Mouse (Mus musculus) layer of hippocampus, adult 9-10 months (tissue): ENCODE data around the gene Gpc6.

ENCODE experiments used
- DNase-seq: peaks from one replicate; pipeline ENCODE4 v3.0.0; 2022; ENCODE audit warnings: low spot score

The Gpc6 gene

GRCm38 (mm10) chr14:117239694-117240427 is 314.7 kb downstream of the Gpc6 start:
- DNase-seq, result no peak

DNA sequence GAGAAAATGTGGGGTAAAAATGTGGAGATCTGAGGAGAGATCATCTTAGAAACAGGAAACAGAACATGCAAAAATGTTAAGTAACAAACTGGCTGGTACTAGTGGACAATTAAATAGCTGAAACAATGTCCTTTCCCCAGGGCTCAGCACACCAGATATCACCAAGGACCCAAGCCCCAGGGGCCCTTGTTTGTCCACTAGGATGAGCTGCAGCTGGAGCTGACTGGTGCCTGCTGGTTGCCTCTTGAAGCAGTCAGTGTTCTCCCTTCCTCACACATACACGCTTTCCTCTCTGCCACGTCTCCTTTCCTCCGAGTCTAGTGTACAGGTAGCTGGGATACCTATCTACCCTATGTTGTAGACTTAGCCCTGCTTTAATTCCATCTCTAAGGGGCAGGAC is 320.5 kb downstream of the Gpc6 start:
- DNase-seq, result no peak

GRCm38 (mm10) chr14:117256192-117256591 is 331.1 kb downstream of the Gpc6 start:
- no peak for DNase-seq

DNA sequence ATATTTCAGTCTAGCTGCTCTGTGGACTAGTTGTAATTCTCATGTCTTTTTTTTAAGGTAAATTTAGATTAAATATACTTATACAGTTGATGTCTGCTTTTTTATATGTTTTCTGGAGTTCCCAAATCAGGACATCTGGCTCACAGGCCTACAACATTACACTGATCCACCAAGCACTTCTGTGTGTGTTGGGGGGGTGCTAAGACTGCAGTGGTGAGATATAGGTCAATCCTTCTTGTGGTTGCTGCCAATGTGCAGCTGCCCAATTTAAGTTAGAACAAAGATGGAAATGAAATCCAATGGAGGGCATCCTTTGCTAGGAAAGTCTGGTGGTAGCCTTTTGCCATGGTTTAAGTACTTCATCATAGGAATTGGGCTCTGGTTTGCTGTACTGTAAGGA is 340.5 kb downstream of the Gpc6 start:
- no peak for DNase-seq

DNA sequence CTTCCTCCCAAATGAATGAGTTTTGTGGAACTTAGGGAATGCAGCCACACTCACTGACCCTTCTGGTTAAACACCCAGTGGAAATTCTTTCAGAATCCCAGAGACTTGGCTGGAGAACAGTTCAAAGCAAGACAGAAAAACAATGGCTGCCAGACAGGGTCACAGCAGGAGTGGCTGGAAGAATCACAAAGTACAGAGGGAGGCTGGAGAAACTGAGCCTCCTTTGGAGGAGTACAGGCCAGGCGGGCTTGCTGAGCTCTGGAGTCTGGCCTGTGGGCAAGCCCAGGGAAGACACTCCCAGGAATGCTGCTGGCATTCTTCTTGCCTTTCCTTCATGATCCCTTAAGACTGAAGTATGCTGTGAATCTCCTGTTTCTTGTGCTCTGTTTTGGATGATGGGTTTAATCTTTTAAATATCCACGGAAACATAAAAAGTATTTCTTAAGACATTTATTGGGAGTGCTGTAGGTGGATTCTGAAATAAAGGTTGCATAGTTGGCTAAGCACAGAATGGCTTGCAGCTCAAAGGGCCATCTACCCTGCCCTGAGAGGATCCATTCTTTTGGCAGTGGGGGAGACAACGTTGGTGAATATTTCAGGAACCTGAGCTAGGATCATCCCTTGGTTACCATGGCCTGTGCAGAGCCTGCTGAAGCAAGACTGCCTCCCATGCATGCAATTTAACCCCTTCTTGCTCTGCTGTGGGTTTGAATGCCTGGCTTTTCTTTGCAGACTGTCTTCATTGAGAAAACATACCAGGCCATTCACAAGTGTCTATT is 342.9 kb downstream of the Gpc6 start:
- DNase-seq, result no peak

DNA sequence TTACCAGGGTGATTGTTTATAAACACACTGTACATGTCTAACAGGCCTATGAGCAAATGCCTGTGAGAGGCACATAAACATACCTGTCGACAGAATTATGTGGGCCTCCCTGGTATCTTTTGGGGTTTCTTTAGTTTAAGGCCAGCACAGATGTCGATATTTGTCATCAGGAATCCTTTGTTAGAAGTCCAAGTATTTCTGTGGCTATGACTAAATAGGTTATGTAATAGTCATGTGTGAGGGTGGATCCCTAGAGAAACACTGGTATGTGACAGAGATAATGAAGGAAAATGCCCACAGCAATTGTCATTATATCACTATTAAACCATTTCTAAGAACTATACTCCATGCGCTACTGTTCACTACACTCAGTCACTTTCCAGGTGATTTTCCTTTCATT is 358.5 kb downstream of the Gpc6 start:
- no peak for DNase-seq

- no peak for DNase-seq
Observed at GRCm38 (mm10) chr14:117293746-117294145, 368.6 kb downstream of the Gpc6 start.

GRCm38 (mm10) chr14:117296207-117296838 is 371.2 kb downstream of the Gpc6 start:
- DNase-seq, result no peak

- no peak for DNase-seq
Observed at GRCm38 (mm10) chr14:117301019-117301418, 375.9 kb downstream of the Gpc6 start.

- no peak for DNase-seq
Observed at GRCm38 (mm10) chr14:117303901-117304722, 379.0 kb downstream of the Gpc6 start.

DNA sequence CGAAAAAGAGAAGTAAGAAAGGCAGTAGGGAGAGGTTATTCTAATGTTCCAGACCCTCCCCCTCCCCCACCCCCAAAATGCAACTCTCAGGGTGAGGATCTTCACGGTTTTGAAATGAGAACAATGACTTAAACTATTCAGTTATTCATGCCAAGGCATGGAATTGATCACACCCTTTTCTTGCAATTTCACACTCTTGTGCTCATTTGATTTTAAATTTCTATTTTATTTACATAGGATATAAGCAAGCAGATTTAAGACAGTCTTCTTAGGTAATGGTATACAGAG is 379.6 kb downstream of the Gpc6 start:
- no peak for DNase-seq

DNA sequence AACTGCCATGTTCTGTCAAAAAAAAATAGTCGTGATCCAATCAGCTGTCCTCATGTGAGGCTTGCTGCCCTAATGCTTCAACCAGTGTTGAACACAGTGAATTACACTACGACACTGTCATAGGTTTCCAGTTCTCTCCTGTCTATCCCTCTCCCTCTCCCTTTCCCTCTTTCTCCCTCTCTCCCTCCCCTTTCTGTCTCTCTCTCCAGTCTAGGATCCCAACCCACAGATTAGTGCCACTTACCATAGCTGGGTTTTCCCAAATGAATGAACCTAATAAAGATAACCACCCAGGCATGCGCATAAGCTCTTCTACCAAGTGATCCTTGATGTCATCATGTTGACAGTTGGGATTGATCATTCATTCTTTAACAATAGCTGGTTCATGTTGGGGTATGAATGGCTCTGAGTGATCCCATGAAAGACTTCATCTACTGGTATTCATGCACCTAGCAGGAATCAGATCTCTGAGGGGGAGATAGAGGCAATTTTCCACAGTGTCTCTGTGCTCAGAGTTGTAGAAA is 384.9 kb downstream of the Gpc6 start:
- no peak for DNase-seq

DNA sequence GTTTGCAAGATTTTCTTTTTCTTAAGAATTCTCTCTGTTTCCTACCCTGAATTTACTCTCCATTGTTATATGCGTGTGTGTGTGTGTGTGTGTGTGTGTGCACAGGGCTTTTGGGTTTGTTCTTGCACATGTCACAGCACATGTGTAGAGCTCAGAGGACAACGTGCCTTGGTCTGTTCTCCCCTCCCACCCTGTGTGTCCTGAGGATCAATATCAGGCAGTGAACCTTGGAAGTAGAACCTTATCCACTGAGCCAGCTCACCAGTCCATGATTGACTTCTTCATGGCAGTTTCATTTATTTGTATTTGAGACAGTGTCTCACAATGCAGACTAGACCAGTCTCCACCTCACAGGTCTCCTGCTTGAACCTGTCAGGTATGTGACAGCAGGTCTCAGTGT is 399.1 kb downstream of the Gpc6 start:
- DNase-seq, result no peak

GRCm38 (mm10) chr14:117332256-117332655 is 407.1 kb downstream of the Gpc6 start:
- no peak for DNase-seq

DNA sequence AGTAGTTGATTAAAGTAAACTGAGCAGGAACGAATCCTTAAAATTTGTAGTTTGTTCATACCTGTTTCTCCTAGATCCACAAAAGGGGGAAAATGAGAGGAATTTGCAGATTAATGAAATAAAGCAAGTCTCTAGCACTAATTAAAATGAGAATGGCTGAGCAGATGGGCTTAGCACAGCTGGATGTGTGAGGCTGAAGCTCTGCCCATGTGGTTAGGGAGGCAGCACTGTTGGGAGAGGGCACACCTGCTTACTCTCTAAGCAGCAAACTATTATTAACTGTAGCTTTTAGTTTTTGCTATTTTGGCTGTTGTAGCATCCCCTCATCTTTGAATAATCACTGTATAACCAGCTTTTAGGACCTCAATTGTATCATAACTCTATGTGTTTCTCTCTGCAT is 412.2 kb downstream of the Gpc6 start:
- DNase-seq, result no peak

GRCm38 (mm10) chr14:117340549-117340948 is 415.4 kb downstream of the Gpc6 start:
- DNase-seq, result no peak

DNA sequence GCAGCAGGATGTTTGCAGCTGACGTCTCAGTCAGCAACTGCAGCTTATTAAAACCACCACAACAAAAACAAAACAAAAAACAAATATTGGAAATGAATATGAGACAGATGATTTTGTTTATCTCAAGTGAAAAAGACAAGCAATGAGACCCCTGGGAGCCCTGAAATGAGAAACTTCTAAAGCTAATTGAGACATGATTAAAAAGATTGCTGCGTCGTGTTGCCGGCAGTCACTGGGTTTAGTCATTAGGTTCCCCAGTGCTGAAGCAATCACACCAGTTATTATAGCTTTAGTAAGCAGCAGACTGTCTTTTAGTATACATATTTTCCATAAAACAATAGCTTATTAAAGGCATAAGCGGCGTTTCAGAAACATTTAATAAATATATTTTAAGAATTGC is 419.4 kb downstream of the Gpc6 start:
- no peak for DNase-seq

DNA sequence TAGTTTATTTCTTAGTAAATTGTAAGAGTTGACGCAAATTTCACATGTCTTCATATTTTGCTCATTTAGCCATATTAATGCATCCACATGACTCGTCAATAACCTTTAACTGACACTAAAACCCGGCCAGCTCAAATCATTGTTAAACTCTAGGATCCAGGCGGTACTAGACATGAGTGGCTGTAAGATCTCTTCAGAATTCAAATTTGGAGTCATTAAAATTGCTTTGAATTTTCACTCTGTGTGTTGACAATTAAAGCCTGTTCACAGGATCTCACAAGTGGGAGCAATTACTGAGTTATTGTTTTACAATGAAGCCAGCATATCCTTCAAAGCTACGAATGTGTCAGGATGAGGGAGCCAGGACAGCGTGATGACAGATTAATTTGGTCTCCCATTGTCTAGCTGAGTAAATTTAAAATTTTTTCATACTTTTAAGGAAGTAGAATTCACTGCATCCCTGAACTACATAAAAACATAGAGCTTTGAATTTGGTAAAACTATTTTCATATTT is 421.3 kb downstream of the Gpc6 start:
- no peak for DNase-seq

DNA sequence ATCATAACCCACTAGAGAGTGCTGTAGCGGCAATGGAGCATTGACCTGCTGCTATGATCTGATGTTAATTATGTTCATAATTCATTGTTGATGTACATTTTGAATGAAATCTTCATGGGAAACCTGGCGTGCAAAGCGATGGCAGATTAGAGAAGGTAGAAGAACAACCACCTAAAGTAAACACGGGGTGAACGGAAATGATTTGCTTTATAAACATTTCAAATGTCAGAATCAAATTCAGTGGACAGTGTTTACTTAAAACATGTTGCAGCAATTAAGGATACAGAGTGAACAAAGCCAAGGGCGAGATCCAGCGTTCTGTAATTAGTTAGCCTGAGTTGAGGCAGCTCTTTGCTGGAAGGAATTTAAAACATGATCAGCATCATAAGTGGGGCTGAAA is 426.2 kb downstream of the Gpc6 start:
- no peak for DNase-seq

DNA sequence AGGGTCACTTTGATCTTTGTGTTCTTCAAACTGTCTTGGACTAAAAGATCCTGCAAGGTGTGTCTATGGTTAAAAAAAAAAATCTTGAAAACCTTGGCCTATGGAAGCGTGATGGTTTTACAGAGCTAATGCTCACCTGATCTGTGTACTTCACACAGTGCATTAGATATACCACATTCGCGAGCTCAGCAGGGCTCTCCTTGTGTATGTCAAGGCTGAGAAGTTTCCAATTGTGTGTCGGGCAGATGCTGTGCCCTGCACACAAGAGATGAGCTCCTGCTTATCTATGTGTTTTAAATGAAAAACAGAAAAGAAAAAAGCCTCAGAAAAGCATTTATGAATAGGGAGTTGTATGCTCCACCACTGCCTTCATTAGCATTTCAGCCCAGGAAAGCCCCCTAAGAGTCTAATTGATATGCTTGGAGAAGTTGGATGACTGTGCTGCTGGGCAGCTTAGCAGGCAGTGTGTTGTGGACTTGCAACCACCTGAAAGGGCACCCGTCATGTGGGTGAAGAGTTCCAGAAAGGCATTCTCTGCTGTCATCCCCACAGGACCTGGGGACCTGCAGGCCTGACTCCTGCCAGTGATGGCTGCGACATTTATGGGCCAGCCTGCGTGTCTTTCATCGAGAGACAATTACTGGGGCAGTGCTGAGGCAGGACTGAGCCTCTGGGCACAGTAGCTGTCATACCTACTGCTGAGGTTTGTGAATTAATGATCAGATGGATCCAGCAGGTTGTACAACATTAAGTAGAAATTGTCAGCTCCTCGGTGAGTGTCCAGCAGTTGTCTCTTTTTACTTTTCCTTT is 436.2 kb downstream of the Gpc6 start:
- DNase-seq, result no peak

DNA sequence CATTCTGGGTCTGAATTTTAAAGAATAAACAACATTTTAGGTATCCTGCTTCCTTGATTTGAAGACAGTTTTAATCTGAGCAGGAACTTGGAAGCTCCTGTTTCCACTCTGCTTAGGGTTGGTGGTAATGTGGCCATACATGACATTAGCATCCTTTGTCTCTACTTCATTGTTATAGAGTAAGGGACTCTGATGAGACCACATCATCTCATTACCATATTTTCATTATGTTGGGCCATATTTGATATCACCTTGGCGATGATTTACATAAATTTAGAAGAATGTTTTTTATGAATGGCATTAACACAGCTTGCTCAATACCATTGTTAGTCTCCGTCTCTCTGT is 436.8 kb downstream of the Gpc6 start:
- no peak for DNase-seq
